Mouse (Mus musculus): Measurements from ENCODE around the gene Mmp14.

Mmp14 gene

GRCm38 (mm10) chr14:54412629-54413170, 18.7 kb upstream of the Mmp14 start:
- peak; percentile 55 to 88 for DNase-seq (ENCODE audit: inconsistent age in 2 of 2, low spot score in 1 of 2)

- DNase-seq (ENCODE audit: inconsistent age in 2 of 2, low spot score in 1 of 2), result peak; percentile 34 to 58
These were observed 17.3 kb upstream of the Mmp14 start for GRCm38 (mm10) chr14:54413877-54414700.

GRCm38 (mm10) chr14:54415241-54416020, 16.0 kb upstream of the Mmp14 start:
- DNase-seq (ENCODE audit: inconsistent age in 2 of 2, low spot score in 1 of 2), result no peak

DNA sequence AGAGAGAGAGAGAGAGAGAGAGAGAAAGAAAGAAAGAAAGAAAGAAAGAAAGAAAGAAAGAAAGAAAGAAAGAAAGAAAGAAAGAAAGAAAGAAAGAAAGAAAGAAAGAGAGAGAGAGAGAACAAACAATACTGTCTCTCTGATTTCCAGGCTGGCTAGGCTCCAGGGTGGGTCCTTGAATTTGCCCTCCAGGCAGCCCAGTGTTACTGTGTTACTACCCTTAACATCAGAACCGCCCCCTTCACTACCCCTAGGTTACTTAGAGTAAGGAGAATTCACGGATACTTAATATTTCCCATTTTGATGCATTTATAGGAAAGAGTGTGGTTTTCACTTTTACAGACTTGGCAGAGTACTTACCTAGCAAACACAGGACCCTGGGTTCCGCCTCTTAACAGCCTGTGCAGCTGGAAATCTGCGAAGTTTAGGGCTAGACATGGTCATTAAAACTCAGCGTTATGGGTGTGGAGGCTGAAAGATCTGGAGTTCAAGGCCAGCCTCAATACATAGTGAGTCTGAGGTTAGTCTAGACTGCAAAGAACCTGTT, 15.1 kb upstream of the Mmp14 start:
- DNase-seq (ENCODE audit: inconsistent age in 2 of 2, low spot score in 1 of 2), result no peak

- no peak for DNase-seq (ENCODE audit: inconsistent age in 2 of 2, low spot score in 1 of 2)
These were observed 14.6 kb upstream of the Mmp14 start for GRCm38 (mm10) chr14:54416830-54417229.

- DNase-seq (ENCODE audit: inconsistent age in 2 of 2, low spot score in 1 of 2), result peak; percentile 30 to 55
These were observed 13.8 kb upstream of the Mmp14 start, which contains the start of gene Slc7a7 for GRCm38 (mm10) chr14:54417623-54418081. Gene Slc7a7, minus strand, starts transcription at chr14:54417780.

- DNase-seq (ENCODE audit: inconsistent age in 2 of 2, low spot score in 1 of 2), result no peak
These were observed 10.4 kb upstream of the Mmp14 start for GRCm38 (mm10) chr14:54421014-54421413.

GRCm38 (mm10) chr14:54423406-54423805, 8.0 kb upstream of the Mmp14 start:
- DNase-seq (ENCODE audit: inconsistent age in 2 of 2, low spot score in 1 of 2), result peak in 1 of 2 experiments; percentile 78

- no peak for DNase-seq (ENCODE audit: inconsistent age in 2 of 2, low spot score in 1 of 2)
These were observed 6.8 kb upstream of the Mmp14 start for GRCm38 (mm10) chr14:54424634-54425033.

DNA sequence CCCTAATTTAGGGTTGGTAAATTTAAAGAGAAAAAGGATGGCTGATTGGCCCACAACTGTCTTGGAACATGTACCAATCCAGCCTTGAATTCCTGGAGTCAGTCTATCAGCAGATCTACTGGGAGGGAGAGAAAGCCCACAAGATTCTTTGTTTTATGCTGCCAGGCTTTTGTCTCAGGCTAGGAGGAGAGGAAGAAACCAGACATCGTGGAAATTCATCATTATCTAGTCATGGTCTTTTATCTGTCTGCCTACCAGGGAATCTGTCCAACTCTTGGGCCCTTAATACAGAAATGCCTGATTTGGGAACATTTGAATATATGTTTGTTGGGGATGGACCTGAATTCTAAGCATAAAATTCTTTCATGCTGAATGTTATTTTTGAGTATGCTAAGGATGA, 5.9 kb upstream of the Mmp14 start:
- no peak for DNase-seq (ENCODE audit: inconsistent age in 2 of 2, low spot score in 1 of 2)

- no peak for DNase-seq (ENCODE audit: inconsistent age in 2 of 2, low spot score in 1 of 2)
These were observed 5.3 kb upstream of the Mmp14 start for GRCm38 (mm10) chr14:54426003-54426688.

DNA sequence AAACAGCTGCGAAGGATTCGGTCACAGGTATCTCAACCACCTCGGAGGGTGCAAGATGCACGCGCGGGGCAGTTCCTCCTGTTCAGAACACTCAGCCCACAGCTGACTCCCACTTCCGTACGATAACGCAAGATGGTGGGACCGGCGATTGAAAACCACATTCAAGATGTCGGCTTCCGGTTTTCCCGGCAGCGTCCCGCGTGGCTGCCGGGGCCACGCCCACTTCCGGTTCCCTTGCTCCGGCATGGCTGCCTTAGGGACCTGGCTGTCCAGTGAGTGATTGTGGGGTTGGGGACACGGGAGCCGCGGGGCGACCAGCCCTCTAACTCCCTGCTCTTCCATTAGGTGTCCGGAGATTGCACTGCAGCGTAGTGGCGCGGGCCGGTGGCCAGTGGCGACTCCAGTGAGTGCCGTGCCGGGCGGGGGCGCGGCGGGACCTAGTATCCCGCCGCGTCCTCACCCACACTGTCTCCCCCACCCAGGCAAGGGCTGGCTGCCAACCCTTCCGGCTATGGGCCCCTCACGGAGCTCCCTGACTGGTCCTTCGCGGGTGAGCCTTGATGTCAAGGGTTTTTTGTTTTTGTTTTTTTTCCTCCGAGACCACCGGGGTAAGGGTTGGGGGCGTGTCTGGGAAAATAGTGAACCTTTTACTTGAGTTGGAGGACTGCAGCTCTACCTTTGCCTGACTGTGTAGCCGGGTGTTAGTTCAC, 4.6 kb upstream of the Mmp14 start, which contains the start of gene Mrpl52:
Mrpl52 (plus strand) TSS at position 221 of the 710 bp plus-strand sequence.
- DNase-seq (ENCODE audit: inconsistent age in 2 of 2, low spot score in 1 of 2), result peak; percentile 95 to 98

GRCm38 (mm10) chr14:54427696-54428095, 3.7 kb upstream of the Mmp14 start:
- DNase-seq (ENCODE audit: inconsistent age in 2 of 2, low spot score in 1 of 2), result peak in 1 of 2 experiments; percentile 4

GRCm38 (mm10) chr14:54428421-54428820, 3.0 kb upstream of the Mmp14 start:
- DNase-seq (ENCODE audit: inconsistent age in 2 of 2, low spot score in 1 of 2), result no peak

DNA sequence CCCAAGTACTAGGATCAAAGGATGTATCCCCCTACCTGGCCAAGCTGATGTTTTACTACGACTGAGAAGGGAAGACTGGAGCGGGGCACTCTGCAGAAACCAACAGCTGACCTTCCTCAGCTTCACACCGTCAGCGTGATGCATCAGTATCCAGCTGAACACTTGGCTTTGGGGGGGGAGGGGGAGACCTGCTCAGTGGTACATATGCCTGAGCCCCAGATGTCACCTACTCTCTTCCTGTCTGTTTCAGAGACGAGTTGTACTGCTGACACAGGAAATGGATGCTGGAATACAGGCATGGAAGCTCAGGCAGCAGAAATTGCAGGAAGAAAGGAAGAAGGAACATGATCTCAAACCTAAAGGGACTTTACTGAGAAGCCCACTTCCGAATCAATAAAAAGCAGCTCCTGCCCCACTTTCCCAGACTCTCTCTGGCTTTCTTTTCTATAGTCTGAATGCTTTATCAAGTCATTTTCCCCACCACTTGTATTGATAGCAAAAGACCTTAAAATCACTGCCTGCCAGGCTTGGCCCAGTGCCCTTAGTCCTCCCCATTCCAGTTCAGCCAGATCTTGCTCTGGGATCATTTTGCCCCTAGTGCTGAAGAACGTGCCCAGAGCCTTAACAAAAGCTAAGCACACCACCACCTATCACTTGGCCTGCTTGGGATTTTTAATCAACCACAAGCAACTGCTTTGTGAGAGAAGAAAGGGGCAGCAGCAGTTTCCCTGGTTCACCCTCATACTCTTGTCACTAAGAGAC, 1.9 kb upstream of the Mmp14 start:
- peak; percentile 11 to 41 for DNase-seq (ENCODE audit: inconsistent age in 2 of 2, low spot score in 1 of 2)

GRCm38 (mm10) chr14:54430406-54431145, 836 bp upstream of the Mmp14 start:
- peak; percentile 37 to 71 for DNase-seq (ENCODE audit: inconsistent age in 2 of 2, low spot score in 1 of 2)

- DNase-seq (ENCODE audit: inconsistent age in 2 of 2, low spot score in 1 of 2), result peak; percentile 65 to 86
These were observed 845 bp downstream of the Mmp14 start for GRCm38 (mm10) chr14:54432078-54432836.

Data from adrenal gland, adult (tissue).